Mouse (Mus musculus) neural tube, embryonic 12.5 days (tissue): ENCODE measurements around the gene Pwwp2a. TPM values are rescaled to one million over a fixed set of nuclear protein-coding genes. Genes with fewer than 3 reads are reported as not detected.

Source experiments
- ATAC-seq: fragments of 200-750 bp; cut with Nextera tagmentation; 2 replicates; pipeline ENCODE4 v1.8.0; 2017; ENCODE audit warnings: low read depth, mild to moderate bottlenecking, moderate TSS enrichment, moderate library complexity; ENCODE audit not compliant: low FRiP score
- H3K27ac ChIP-seq: fragments of 300-500 bp; sonication (generic); 2 replicates; pipeline ENCODE4 v1.5.1; 2016
- H3K27me3 ChIP-seq: fragments of 300-500 bp; sonication (generic); replicated peaks from 2 replicates; pipeline ENCODE4 v1.6.1; 2016; ENCODE audit warnings: mild to moderate bottlenecking
- H3K36me3 ChIP-seq: fragments of 300-500 bp; sonication (generic); 2 replicates; pipeline ENCODE4 v1.6.1; 2016; ENCODE audit warnings: mild to moderate bottlenecking
- H3K4me1 ChIP-seq: fragments of 300-500 bp; sonication (generic); 2 replicates; pipeline ENCODE4 v1.6.1; 2016
- H3K4me2 ChIP-seq: fragments of 300-500 bp; sonication (generic); replicated peaks from 2 replicates; pipeline ENCODE4 v1.6.1; 2016; ENCODE audit warnings: mild to moderate bottlenecking
- H3K4me3 ChIP-seq: fragments of 300-500 bp; sonication (generic); 2 replicates; pipeline ENCODE4 v1.5.1; 2016
- H3K9ac ChIP-seq: fragments of 300-500 bp; sonication (generic); 2 replicates; pipeline ENCODE4 v1.6.1; 2016; ENCODE audit warnings: mild to moderate bottlenecking
- H3K9me3 ChIP-seq: fragments of 300-500 bp; sonication (generic); 2 replicates; pipeline ENCODE4 v1.6.1; 2016; ENCODE audit warnings: mild to moderate bottlenecking
- WGBS: fragments of 180-500 bp; shearing (Covaris S2); methylation state at CpG from one replicate; pipeline ENCODE4 v1.1.7; 2016; 5-methylcytosine and 5-hydroxymethylcytosine counted together
- polyA plus RNA-seq: library from polyadenylated mRNA; unstranded; fragments of >200 nt; fragmentation: Nextera tagmentation; extraction: Ambion mirVana; gene quantifications from 2 replicates; pipeline ENCODE4 v1.2.1, GENCODE M21; 2016

Pwwp2a gene
- polyA plus RNA-seq, 1 experiment from 2014 or later: 52.4 TPM

DNA sequence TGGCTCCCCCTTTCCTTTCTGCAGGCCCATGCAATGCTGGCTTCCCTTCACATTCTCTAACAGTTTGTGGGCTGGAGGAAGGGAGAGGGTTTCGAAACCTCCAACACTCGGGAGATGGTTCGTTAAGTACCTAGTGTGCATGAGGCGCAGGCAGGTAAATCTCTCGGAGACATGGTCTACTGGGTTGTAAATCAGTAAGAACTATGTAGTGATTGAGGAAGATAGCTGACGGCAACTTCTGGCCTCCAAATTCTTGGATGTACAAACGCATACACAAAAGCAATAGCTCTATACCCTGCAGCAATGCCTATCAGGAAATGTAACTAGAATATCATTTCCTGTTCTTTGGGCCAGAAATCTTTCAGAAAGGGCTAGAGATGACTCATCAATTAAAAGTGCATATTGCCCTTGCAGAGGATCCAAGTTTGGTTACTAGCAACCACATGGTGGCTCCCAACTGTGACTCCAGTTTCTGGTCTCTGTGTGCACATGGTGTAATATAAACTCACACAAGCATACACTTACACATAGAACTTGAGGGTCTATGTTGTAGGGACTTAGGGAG is 47.0 kb downstream of the Pwwp2a start:
- Histone ChIP-seq H3K9ac (no peak overlapping the region), H3K4me2 (no peak overlapping the region), H3K36me3 (peaks cover 44% of the 10 kb centered on the region), H3K4me3 (no peak overlapping the region), H3K27me3 (no peaks in the 10 kb centered on the region), H3K4me1 (no peaks in the 10 kb centered on the region), H3K27ac (no peak overlapping the region), H3K9me3 (no peaks in the 10 kb centered on the region)
- 85% methylated on average over 7 of the region's 7 CpGs for WGBS
- ATAC-seq: no peak

DNA sequence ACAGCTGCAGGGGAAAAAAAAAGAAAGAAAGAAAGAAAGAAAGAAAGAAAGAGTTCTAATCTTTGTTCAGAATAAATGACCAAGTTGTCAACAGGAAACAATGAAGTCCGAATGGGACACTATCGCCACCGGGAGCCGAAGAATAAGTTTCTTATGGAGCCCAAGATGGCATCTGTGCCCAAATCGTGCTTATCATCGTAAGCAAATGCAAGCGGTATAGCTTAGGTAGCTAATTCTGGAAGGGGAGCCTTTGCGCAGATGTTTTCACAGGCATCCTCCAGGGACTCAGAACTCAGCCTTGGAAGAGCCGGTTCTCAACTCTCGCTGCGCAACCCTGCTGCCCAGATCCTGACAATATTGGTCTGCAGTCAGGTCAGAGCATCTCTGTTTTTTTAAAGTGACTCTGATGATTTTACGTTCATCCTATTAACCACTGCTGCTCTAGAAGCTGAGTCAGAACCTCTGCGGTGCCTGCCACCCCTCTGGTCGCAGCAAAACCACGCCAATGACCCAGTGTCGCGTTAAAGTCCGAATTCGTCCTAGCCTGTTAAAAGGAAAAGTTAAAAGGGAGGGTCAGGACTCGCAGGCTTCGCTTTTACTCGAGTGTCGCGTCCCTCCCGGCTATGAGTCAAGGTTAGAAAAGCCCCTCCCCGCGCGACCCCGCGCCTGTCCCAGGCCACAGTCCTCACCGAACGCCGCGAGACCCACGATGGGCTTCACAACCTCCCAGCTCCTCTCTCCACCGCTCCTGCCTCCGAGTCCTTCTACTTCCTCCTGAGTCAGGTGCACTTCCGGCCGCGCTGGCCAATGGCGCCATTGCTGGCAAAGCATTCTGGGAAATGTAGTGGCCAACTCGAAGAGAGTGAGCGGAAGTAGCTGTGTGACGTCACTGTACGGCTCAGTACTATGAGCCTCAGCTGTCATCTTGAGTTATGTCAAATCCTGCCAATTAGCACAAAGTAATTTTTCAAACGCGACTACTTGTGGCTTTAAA is 65.7 kb downstream of the Pwwp2a start, which contains the start of gene Ttc1:
Gene Ttc1, minus strand, starts transcription at position 776 of the 994 bp plus-strand sequence.
- H3K4me3 ChIP-seq: peak within 1 kb of the TSS; percentile 62
- H3K4me2 ChIP-seq: peak within 1 kb of the TSS; percentile 78
- peak within 1 kb of the TSS; percentile 75 for H3K9ac ChIP-seq
- peak; percentile 100 for ATAC-seq
- peaks cover 9% of the 10 kb centered on the region for H3K4me1 ChIP-seq
- no peak within 1 kb of the TSS for H3K27ac ChIP-seq
- peaks cover 25% of the 10 kb centered on the region for H3K36me3 ChIP-seq
- 4% methylated on average over 47 of the region's 47 CpGs for WGBS
- H3K9me3 ChIP-seq: no peaks in the 10 kb centered on the region
- no peaks in the 10 kb centered on the region for H3K27me3 ChIP-seq

DNA sequence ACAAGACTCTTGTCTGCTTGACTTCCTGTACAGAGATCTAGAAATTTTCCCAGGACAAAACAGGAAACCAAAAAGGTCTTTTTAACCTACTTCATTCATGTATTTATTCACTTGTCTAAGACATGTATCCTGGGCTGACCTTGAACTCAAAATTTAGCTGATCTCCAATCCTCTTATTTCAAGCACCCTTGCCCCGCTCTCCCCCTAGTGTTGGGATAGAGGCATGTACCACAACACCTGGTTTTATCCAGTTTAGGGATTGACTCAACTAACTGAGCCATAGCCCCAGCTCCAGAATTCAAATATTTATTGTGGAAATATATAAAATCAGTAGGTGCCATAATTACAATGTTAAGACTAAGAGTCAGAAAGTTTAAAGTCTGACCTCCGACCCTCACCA is 69.7 kb downstream of the Pwwp2a start:
- Histone ChIP-seq H3K4me1 (peaks cover 8% of the 10 kb centered on the region), H3K9me3 (no peaks in the 10 kb centered on the region)
- WGBS: 63% methylated on average over 2 of the region's 2 CpGs

DNA sequence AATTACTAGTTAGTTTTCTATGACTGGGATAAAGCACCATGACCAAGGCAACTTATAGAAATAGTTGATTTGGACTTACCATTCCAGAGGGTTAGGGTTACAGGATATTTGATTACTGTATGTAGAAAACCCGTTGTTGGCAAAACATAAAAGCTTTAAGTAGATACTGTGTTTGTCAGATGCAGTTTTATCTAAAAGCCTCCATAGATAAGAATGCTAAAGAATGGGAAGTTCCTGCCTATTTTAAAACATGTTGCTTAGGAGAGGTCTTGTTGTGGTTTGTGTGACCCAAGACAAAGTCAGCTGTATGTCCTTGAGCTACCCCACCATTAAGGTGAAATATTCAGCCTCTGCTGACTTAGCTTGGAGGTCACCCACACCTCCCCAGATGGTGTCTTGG is 72.8 kb downstream of the Pwwp2a start:
- no peak for ATAC-seq
- H3K4me1 ChIP-seq: no peaks in the 10 kb centered on the region
- 84% methylated on average over 1 of the region's 1 CpGs for WGBS
- no peak overlapping the region for H3K4me3 ChIP-seq
- no peak overlapping the region for H3K9ac ChIP-seq
- H3K27ac ChIP-seq: no peak overlapping the region
- H3K27me3 ChIP-seq: no peaks in the 10 kb centered on the region
- H3K9me3 ChIP-seq: no peaks in the 10 kb centered on the region
- H3K4me2 ChIP-seq: no peak overlapping the region
- H3K36me3 ChIP-seq: no peaks in the 10 kb centered on the region

More for the DNA sequence above, 69.7 kb downstream of the Pwwp2a start:
- no peak overlapping the region for H3K9ac ChIP-seq
- no peak overlapping the region for H3K27ac ChIP-seq
- no peaks in the 10 kb centered on the region for H3K36me3 ChIP-seq
- H3K4me2 ChIP-seq: no peak overlapping the region
- H3K4me3 ChIP-seq: no peak overlapping the region
- H3K27me3 ChIP-seq: no peaks in the 10 kb centered on the region
- no peak for ATAC-seq

DNA sequence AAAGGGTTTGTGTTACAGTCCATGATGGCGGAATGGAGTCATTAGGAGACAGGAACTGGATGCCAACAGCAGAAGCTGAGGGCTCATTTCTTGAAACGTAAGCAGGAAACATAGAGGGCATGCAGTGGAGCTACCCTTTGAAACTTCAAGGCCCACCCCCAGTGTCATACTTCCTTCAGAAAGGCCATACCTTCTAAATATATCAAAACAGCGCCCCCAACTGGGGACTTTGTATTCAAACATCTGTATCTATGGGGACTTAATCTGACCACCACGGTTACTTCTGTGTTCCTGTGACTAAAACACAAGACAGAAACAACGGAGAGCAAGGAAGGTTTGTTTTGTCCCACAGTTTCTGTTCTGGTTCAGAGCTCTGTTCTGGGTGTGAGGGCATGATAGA is 73.6 kb downstream of the Pwwp2a start:
- no peak for ATAC-seq
- Histone ChIP-seq H3K4me1 (no peaks in the 10 kb centered on the region), H3K9ac (no peak overlapping the region), H3K9me3 (no peaks in the 10 kb centered on the region), H3K27ac (no peak overlapping the region), H3K4me2 (no peak overlapping the region), H3K27me3 (no peaks in the 10 kb centered on the region), H3K36me3 (no peaks in the 10 kb centered on the region), H3K4me3 (no peak overlapping the region)
- 71% methylated on average over 5 of the region's 5 CpGs for WGBS

DNA sequence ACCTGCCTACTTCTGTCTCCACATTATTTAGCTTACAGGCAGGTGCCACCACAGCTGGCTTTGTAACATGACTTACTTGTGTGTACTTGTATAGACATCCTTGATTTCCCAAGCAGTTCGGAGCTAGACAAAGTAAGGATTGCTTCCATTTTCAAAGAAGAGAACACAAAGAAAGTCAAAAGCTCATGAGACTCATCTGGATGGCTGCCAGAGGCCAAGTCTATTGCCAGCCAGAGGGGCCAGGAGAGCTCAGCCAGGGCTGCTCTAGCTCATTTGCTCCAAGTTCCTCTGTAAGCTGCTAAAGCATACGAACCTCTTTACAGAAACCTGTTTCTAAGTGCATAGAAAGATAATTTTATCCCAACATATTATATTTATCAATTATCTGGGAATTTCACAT is 76.6 kb downstream of the Pwwp2a start:
- no peak for ATAC-seq
- Histone ChIP-seq H3K27ac (no peak overlapping the region), H3K27me3 (no peaks in the 10 kb centered on the region), H3K4me3 (no peak overlapping the region), H3K9ac (no peak overlapping the region), H3K36me3 (no peaks in the 10 kb centered on the region), H3K9me3 (no peaks in the 10 kb centered on the region), H3K4me2 (no peak overlapping the region), H3K4me1 (no peaks in the 10 kb centered on the region)
- WGBS: 81% methylated on average over 2 of the region's 2 CpGs

DNA sequence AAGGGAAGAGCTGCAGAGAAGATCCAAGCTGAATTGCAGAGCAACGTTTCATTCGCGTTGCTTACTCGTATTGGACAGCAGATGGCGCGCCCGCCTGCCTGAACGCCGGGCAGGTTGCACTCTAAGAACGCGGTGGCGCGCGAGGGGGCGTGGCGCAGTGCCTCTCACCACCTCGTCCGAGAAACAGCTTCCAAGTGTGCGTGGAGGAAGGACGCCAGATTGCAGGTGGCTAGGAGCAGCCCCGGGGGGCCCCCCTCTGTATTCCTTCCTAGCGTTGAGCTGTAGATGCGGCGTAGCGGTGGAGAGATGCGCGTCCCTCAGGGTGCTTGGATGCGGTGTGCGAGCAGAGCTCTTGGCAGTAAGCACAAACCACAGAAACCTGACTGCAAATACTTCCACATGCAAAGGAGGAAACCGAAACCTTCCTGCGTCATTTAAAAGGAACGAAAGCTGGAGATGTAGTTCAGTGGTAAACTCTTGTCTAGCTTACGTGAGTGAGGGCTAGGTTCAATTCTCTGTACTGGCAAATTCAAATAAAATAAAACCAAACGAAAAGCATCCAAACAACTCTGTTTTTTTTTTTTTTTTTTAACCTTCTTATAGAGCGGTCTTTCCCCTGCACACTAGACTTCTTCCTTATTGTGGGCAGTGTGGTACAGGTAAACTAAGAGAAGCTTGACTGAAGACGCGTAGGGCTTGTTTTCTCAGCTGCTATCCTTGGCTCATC is 85.3 kb downstream of the Pwwp2a start:
- Histone ChIP-seq H3K4me3 (peak overlapping the region; percentile 41), H3K36me3 (no peaks in the 10 kb centered on the region), H3K4me2 (peak overlapping the region; percentile 81), H3K27me3 (no peaks in the 10 kb centered on the region), H3K27ac (no peak overlapping the region), H3K9me3 (no peaks in the 10 kb centered on the region), H3K4me1 (no peaks in the 10 kb centered on the region), H3K9ac (peak overlapping the region; percentile 49; the same call in 1 of the 2 replicates)
- 6% methylated on average over 37 of the region's 37 CpGs for WGBS
- peak; percentile 80 for ATAC-seq

DNA sequence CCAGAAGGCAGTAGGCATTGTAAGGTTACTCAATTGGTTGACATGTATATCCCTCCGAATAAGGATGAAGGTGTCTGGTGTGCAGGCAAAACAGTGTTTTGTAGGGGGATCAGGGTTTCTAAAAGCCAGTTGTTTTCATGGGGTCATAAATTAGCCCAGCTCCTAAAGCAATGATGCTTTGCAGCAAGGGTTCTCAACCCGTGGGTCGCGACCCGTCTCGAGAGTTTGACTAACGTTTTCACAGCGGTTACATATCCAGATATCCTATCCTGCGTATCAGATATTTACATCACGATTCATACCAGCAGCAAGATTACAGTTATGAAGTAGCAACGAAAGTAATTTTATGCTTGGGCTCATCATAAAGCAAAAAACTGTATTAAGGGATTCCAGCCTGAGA is 86.0 kb downstream of the Pwwp2a start:
- Histone ChIP-seq H3K27me3 (no peaks in the 10 kb centered on the region), H3K4me2 (no peak overlapping the region), H3K9me3 (no peaks in the 10 kb centered on the region), H3K36me3 (no peaks in the 10 kb centered on the region), H3K4me3 (no peak overlapping the region), H3K4me1 (no peaks in the 10 kb centered on the region), H3K27ac (no peak overlapping the region), H3K9ac (no peak overlapping the region)
- 55% methylated on average over 11 of the region's 11 CpGs for WGBS
- ATAC-seq: no peak

DNA sequence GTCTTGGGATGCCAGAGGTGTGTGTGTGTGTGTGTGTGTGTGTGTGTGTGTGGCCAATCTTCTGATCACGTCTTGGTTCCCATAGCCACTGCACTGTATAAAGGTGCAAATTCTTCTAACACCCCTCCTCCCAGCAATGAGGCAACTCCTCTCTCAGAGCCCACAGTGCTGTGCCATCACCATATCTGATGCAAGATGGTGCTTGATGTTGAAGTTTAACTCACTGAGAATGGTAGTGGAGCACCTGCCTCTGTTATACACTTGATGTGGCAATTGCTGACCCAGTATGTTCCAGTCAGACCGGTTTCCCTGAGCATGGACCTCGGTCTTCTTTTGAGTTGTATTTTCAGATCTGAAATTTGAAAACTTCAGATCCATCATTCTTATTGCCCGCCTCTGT is 88.3 kb downstream of the Pwwp2a start:
- 0 out of 2 replicates have a peak, but pooled peaks cover 1% of the 10 kb centered on the region for H3K27me3 ChIP-seq
- no peak for ATAC-seq
- H3K36me3 ChIP-seq: no peaks in the 10 kb centered on the region
- no peaks in the 10 kb centered on the region for H3K4me1 ChIP-seq
- no peak overlapping the region for H3K4me3 ChIP-seq
- WGBS: 87% methylated on average over 4 of the region's 4 CpGs
- no peaks in the 10 kb centered on the region for H3K9me3 ChIP-seq
- H3K4me2 ChIP-seq: no peak overlapping the region
- no peak overlapping the region for H3K9ac ChIP-seq
- H3K27ac ChIP-seq: no peak overlapping the region

Other genes starting within 250 kb of the Pwwp2a start
- gene Slu7, start 248.3 kb upstream of the Pwwp2a start, polyA plus RNA-seq: 66.7 and 67.8 TPM in 2 replicates
- gene C1qtnf2, start 207.7 kb upstream of the Pwwp2a start, polyA plus RNA-seq: 5.6 and 6.3 TPM in 2 replicates
- gene Ccnjl, start 153.2 kb upstream of the Pwwp2a start, polyA plus RNA-seq: 36.3 and 38.7 TPM in 2 replicates
- gene 4933415A04Rik, start 95.0 kb upstream of the Pwwp2a start, polyA plus RNA-seq: 8.3 and 10.1 TPM in 2 replicates
- gene Fabp6, start 80.5 kb upstream of the Pwwp2a start, polyA plus RNA-seq: not detected in 2 replicates
- 80.7 and 92.9 TPM in 2 replicates for gene Ttc1, start 66.0 kb downstream of the Pwwp2a start, polyA plus RNA-seq
- gene Adra1b, start 219.2 kb downstream of the Pwwp2a start, polyA plus RNA-seq: 0.86 and 1.1 TPM in 2 replicates